Mouse (Mus musculus) ES-Bruce4 (cell line): ENCODE data around the gene Lrmda.

Experiments
- CTCF ChIP-seq: IDR thresholded peaks from one replicate; pipeline ENCODE4 v1.8.1; 2011; ENCODE audit warnings: low read depth, low read length
- POLR2A ChIP-seq: IDR thresholded peaks from one replicate; pipeline ENCODE4 v1.8.1; 2011; ENCODE audit warnings: low read length; ENCODE audit not compliant: insufficient read depth

DNA sequence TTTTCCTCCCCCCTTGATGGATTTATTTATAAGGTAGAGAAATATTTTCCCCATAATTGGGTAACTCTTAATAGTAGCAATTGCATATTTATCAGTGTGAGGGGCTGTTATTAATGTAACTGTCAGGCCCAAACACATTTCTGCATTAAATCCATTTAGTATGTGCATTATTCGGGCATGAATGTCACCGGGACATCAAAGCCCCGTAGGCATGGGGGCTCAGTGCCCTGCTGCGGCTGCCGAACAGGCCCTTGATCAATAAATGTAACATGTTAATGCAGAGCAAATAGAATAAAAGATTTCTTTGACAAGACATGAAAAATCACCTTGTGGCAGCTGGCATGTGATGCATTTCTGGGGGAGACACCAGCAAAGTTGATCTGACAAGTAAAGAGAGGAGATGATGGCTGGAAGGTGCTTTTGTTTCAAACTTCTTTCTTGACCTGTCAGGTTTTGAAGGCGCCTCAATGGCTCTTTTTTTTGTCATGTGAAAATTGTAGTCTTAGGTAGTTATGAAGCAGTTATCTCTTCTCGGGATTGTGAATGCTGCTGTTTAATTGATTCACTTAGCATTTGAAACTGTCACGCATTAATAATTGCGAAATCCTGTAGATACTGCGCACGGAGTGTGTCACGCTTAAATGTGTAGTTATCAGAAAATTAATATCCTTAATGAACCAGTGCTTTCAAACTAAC is 17.4 kb downstream of the Lrmda start:
- no peak for TF ChIP-seq CTCF
- TF ChIP-seq POLR2A = no peak
